Mouse (Mus musculus) bone marrow, adult 2 months (tissue): ENCODE results near the gene Cd164.

Experiments
- CTCF ChIP-seq: fragments of 200-500 bp; IDR thresholded peaks from 2 replicates; pipeline ENCODE4 v1.5.1; 2011; ENCODE audit warnings: low read length, control low read depth; ENCODE audit not compliant: control insufficient read depth, insufficient read depth
- POLR2A ChIP-seq: fragments of 200-500 bp; IDR thresholded peaks from 2 replicates; pipeline ENCODE4 v1.6.1; 2011; ENCODE audit warnings: low read depth, mild to moderate bottlenecking, control low read depth, low read length, borderline replicate concordance; ENCODE audit not compliant: control insufficient read depth

DNA sequence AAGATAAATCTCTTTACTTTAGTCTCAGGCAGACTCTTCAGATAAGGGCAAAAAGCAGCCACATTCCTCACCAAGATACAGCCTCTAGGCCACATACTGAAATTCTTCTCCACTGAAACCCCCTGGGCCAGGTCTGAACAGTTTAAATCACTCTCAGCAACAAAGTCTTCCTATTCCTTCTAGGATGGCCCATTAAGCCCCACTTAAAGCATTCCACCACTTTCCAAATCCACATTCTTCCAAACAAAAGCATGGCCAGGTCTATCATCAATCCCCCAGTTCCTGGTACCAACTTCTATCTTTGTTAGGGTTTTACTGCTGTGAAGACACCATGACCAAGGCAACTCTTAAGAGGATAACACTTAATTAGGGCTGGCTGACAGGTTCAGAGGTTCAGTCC is 46.7 kb upstream of the Cd164 start:
- no peak for TF ChIP-seq CTCF
- no peak for TF ChIP-seq POLR2A
